Mouse (Mus musculus): Measurements from ENCODE around the gene Hcrtr1. TPM values are rescaled to one million over a fixed set of nuclear protein-coding genes. Genes with fewer than 3 reads are reported as not detected.

The Hcrtr1 gene
- total RNA-seq, 2 experiments from 2014 or later = 0.46 to 0.77 TPM

- DNase-seq (ENCODE audit: low spot score in 2 of 2) = no peak
These were observed 14.0 kb downstream of the Hcrtr1 start for GRCm38 (mm10) chr4:130125164-130125563.

DNA sequence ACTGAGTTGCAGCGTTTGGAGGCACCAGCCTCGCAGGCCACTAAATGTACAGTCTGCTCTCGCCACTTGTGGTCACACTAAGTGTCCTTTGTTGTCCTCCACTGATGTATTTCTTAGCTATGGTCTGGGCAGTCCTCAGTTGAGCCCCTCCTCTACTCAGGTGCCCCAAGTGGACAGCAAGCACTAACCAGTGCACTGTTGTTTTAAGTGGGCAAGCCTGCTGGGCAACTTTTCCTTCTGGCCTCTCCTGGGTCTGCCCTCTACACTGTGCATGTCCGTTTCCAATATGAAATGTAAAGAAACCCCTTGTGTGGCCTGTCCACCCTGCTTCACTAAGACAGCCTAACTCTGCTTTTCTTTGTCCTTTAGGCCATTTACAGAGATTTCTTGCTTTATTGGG is 15.0 kb downstream of the Hcrtr1 start:
- no peak for DNase-seq (ENCODE audit: low spot score in 2 of 2)

GRCm38 (mm10) chr4:130123020-130123419 is 16.1 kb downstream of the Hcrtr1 start:
- DNase-seq (ENCODE audit: low spot score in 2 of 2) = no peak

DNA sequence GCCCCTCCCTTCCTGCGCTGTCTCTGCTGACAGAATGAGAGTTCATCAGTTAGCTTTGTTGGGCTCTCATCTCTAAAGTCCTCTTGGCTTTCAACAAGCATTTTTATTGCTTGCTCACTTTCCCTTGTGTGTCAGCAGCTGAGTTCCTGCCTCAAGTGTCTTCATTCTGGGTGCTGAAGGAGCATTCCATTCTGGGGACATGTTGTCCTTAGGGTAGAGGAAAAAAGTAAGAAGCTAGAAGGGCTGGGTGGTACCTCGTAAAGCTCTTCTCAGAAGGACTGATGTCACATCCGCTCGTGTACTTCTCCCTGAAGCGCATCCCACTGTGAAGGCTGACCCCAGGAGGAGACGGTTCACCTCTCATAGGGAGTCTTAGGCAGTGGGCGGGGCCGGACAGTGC is 17.6 kb downstream of the Hcrtr1 start:
- DNase-seq (ENCODE audit: low spot score in 2 of 2) = no peak

GRCm38 (mm10) chr4:130120752-130121151 is 18.4 kb downstream of the Hcrtr1 start:
- no peak for DNase-seq (ENCODE audit: low spot score in 2 of 2)

DNA sequence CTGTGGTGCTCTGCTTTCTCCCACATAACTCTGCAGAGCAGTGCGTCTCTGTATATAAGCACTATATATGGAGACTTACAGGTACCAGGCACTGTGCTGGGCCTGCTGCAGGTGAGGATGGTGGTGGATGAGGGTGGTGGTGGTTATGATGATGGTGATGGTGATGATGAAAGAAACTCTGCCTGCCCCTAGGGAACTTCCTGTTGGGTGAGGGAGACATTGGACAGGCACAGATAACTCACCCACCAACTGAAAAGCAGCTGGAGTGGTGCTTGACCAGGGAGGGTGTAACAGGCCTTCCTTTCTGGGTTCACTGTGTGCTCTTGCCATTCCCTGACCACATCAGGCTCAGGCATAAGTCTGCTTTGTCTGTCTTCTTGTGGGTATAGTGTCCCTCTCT is 26.4 kb downstream of the Hcrtr1 start:
- no peak for DNase-seq (ENCODE audit: low spot score in 2 of 2)

DNA sequence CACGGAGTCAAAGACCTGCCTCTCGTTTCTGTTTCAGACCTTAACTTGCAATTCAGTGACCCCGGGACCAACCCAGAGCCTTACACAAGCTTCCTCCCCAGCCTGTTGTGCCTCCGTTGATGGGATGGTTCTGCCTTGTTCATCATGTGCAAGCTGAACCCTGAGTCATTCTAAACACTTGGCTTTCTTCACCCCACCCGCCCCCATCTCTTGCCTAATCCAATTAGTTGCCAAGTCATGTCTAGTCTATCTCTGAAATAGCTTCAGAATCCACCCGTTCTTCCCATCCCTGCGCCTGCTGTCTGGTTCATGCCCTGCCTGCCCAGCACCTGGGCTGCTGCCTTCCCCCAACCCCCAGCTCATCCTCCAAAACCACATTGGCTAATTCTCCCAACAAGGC is 26.9 kb downstream of the Hcrtr1 start:
- peak in 1 of 2 experiments; percentile 47 for DNase-seq (ENCODE audit: low spot score in 2 of 2)

GRCm38 (mm10) chr4:130110091-130110490 is 29.1 kb downstream of the Hcrtr1 start:
- DNase-seq (ENCODE audit: low spot score in 2 of 2) = no peak

- no peak for DNase-seq (ENCODE audit: low spot score in 2 of 2)
These were observed 29.5 kb downstream of the Hcrtr1 start for GRCm38 (mm10) chr4:130109666-130110065.

DNA sequence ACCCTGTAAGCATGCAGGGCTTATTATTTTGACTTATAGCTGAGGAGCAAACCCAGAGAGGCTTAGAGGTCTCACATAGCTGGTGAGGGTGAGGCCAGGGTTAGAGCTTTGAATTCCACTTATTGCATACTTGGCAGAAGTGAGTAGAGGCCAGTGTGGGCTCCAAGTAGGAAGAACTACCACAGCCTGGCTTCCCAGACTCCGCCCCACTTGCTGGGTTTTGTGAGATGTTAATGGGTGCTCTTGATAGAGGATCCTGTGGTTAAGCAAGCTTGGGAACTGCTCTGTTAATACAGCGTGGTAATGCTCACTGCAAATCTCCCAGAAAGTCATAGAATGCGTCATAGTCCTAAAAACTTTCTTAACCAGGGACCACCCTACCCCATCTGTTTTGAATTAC is 30.2 kb downstream of the Hcrtr1 start:
- DNase-seq (ENCODE audit: low spot score in 2 of 2) = no peak

DNA sequence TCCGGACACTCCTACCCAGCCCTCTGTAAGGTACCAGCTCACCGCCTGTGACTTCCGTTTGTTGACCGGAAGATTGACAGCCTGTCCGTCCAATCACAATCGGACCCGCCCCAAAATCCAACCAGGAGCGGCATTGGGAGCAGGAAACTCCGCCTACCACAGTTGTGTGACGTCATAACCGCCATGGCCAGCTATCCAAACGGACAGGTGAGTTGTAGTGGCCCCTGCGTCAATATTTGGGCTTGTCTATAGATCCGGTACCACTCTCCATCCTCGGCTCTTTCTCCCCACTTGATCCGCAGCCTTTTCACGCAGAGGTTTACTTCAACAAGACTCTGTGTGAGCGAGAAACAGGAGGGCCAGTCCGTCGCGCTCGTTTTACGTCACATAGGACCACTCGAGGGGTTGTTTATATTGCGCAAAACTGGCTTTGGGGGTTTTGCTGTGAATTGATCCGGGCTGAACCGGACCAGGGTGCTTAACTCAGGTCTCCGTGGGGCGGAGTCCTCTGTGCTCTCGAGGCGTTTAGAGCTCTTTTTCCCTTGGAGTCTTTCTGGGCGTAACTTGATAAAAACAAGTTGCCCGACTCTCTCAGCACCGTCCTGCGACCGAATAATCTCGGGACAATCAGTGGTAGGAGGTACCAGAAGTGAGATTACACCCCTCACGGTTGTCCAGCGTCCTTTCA is 31.6 kb downstream of the Hcrtr1 start:
- peak; percentile 99 to 100 for DNase-seq (ENCODE audit: low spot score in 2 of 2)

GRCm38 (mm10) chr4:130107065-130107443 is 32.1 kb downstream of the Hcrtr1 start:
- no peak for DNase-seq (ENCODE audit: low spot score in 2 of 2)

- no peak for DNase-seq (ENCODE audit: low spot score in 2 of 2)
These were observed 34.6 kb downstream of the Hcrtr1 start for GRCm38 (mm10) chr4:130104584-130104983.

DNA sequence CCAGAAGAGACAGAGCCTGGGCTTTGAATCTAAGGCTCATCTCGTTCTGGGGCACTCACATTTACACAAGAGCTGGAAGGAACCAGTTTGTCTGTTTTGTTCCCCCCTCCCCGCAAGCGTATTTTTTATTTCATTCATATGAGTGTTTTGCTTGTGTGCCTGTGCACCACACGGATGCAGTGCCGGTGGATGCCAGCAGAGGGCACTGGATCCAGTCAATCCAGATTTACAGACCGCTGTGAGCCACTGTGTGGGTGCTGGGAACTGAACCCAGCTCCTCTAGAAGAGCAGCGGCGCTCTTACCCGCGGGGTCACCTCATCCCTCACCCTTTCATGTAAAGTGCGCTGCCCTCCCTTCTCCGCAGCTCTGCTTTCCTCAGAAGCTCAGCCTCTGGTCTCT is 35.5 kb downstream of the Hcrtr1 start:
- DNase-seq (ENCODE audit: low spot score in 2 of 2) = no peak

DNA sequence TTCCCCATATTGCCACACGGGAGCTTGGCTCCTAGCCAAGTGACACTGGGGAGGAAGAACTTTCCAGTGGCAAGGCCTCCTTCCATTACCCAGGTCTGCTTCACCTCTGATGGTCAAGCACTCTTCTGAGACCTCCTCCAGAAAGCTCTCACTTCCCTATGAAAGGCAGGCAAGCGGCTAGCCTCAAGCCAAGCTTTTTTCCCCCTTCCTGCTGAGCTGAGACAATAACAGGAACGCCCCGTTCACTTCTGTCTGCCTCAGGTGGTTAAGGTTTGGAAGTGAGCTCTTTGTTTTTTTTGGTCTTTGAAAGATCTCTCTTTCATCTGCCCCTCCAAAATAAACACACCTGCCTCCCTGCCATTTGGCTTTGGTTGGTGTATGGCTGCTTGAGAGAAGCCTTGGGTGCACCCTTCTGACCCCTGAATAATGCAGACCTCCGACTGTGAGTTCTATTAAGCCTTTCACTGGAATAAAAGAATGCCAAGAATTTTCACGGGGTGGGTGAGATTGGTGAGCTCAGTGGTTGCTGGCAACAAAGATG is 37.0 kb downstream of the Hcrtr1 start, which contains the start of gene Pef1:
Pef1 (plus strand) TSS at position 448 of the 541 bp plus-strand sequence.
- no peak for DNase-seq (ENCODE audit: low spot score in 2 of 2)

DNA sequence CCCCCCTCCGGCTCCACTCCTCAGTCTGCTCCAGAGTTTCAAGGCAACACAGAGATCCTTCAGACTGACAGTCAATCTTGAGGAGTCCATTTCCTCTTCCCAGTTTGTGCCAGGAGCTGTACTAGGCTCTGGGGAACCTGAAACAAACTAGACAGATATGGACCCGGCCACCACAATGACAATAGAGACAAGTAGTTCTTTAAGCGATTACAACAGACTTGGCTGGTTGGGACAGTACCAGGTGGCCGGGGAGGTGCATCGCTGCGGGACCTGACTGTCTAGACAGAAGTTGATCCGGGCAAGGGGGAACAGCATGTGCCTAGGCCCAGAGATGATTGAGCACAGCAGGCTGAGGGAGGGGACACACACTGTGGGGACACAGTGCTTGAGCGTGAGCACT is 38.0 kb downstream of the Hcrtr1 start:
- DNase-seq (ENCODE audit: low spot score in 2 of 2) = no peak

DNA sequence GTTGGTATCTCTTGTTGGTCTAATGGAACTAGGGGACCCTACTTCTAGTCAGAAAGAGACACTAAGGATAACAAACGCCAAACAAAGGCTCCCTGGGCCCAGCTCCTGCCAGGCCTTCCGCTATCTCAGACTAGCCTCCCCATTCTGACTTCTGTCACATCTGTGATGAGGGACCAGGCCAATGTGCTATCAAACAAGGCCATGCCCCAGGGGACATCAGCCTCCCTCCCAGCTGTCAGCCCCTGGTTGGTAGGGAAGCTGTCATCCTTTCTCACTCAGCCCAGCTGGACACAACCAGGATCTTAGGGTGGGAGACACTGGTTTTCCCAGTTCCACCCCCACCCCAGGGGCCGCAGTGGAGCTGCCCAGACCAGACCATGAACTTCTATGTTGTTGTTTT is 44.0 kb downstream of the Hcrtr1 start:
- no peak for DNase-seq (ENCODE audit: low spot score in 2 of 2)

GRCm38 (mm10) chr4:130087293-130087692 is 51.9 kb downstream of the Hcrtr1 start:
- peak; percentile 97 to 98 for DNase-seq (ENCODE audit: low spot score in 2 of 2)

DNA sequence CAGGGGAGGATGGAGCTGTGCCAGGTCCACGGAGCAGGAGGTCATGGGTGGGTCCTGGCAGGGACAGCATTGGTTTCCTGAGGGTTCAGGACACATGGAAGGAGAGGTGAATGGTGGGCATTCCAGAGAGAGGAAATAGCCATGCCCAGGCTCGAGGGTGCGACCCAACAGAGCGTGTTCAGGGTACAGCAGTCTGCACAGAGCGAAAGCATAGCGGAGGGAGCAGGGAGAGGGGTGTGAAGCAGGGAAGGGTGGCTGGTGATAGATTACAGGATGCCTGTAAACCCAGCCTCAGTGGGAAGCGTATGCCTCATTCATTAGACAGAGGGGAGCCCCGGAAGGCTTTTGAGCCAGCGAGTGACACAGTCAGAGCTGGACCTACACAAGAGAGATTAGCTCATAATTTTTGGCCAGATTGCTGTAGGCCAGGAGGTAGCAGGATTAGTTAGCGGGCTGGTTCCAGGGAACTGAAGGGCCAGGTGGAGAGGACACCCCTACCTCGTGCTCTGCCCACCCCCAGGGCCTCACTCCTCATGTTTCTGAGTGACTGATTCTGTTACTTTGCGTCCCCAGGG is 53.8 kb downstream of the Hcrtr1 start:
- DNase-seq (ENCODE audit: low spot score in 2 of 2) = no peak

GRCm38 (mm10) chr4:130084331-130084945 is 54.7 kb downstream of the Hcrtr1 start:
- peak in 1 of 2 experiments; percentile 34 for DNase-seq (ENCODE audit: low spot score in 2 of 2)

GRCm38 (mm10) chr4:130082211-130082610 is 56.9 kb downstream of the Hcrtr1 start:
- DNase-seq (ENCODE audit: low spot score in 2 of 2) = no peak
